Mouse (Mus musculus): ENCODE data around the gene Tenm2.

DNA sequence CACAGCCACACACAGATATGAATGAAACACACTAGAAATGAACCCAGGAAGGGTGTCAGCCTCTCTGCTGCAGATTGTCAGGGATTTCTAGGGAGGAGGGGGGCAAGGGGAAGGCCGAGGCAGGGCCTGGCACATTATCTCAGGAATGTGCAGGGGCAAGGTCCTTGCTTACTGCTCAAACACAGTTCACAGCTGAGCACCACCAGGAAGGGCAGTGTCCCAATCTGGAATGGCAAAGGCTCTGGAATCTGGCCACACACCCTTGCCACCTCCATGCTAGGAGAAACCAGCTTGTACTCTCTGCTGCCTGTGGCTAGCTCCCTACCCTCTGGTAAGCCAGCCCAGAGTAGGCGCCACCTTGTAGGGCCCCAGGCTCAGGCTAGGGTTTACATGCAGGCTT, 1272.2 kb downstream of the Tenm2 start:
- TF ChIP-seq CTCF (IDR thresholded peaks at IDR 0.05; ENCODE audit: extremely low read depth, insufficient read length, insufficient replicate concordance, low read depth, low read length) = no peak
- TF ChIP-seq POLR2A (IDR thresholded peaks at IDR 0.05; ENCODE audit: low read depth, low read length) = no peak

Measured in small intestine, adult 2 months (tissue).